Mouse (Mus musculus): ENCODE measurements at regions not wholly inside any gene's neighbourhood (a gene's known extent, or its start where the extent isn't known, plus 50 kb on each side); places are given as distances from the start of the nearest gene placed in this dataset.

DNA sequence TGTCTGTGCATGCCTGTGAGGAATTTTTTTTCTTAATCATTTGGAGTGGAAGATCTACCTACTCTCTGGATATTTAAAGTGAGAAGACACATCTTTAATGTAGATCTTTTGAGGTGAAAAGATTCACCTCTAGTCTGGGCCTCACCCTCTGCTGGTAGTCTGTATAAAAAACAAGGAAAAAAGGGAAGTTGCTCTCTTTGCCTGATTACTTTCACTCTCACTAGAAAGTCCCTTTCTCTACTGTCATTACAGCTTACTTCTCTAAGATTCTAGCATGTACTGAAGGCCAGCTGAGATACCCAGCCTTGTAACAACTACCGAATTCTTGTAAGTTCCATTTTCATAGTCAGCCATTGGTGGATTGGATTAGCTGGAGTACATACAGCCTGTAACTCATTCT is 3791.9 kb downstream of the 9330182O14Rik start:
- TF ChIP-seq CTCF (IDR thresholded peaks at IDR 0.05; ENCODE audit: control insufficient read depth, insufficient read depth, insufficient replicate concordance, low read depth, low read length) (no peak), POLR2A (IDR thresholded peaks at IDR 0.05; ENCODE audit: control insufficient read depth, low read depth, low read length) (no peak)
- Histone ChIP-seq H3K27me3 (ENCODE audit: control insufficient read depth, insufficient read depth, low read length) (no peaks in the 10 kb centered on the region), H3K4me1 (ENCODE audit: control insufficient read depth, insufficient read depth, low read length) (no peaks in the 10 kb centered on the region), H3K36me3 (ENCODE audit: control insufficient read depth, insufficient read depth, low read length) (no peaks in the 10 kb centered on the region), H3K4me3 (ENCODE audit: control insufficient read depth, low read depth, low read length) (no peak overlapping the region), H3K27ac (ENCODE audit: control insufficient read depth, insufficient read depth, low read depth, low read length) (no peak overlapping the region)

DNA sequence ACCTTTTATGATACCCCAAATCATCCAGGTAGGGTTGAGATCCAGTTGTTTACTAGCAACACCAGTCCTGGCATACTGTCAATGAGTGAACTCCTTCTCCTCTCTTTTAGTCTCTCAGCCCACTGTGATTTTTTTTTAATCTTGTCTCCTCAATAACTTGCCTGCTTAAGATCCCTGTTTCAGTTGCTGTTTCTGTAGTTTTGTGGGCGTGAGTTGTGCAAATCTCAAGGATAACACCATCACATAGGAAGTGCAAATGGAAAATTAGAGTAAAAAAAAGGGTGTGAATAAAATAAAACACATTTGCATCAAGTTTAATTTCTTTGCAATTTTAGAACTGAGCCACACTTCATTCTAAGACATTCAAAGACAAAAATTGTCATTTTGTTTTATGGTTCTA is 3799.4 kb downstream of the 9330182O14Rik start:
- H3K36me3 ChIP-seq (ENCODE audit: control insufficient read depth, insufficient read depth, low read length) = no peaks in the 10 kb centered on the region
- no peaks in the 10 kb centered on the region for H3K27me3 ChIP-seq (ENCODE audit: control insufficient read depth, insufficient read depth, low read length)
- H3K27ac ChIP-seq (ENCODE audit: control insufficient read depth, insufficient read depth, low read depth, low read length) = no peak overlapping the region
- no peak overlapping the region for H3K4me3 ChIP-seq (ENCODE audit: control insufficient read depth, low read depth, low read length)
- H3K4me1 ChIP-seq (ENCODE audit: control insufficient read depth, insufficient read depth, low read length) = no peaks in the 10 kb centered on the region
- TF ChIP-seq CTCF (IDR thresholded peaks at IDR 0.05; ENCODE audit: control insufficient read depth, insufficient read depth, insufficient replicate concordance, low read depth, low read length) = no peak
- TF ChIP-seq POLR2A (IDR thresholded peaks at IDR 0.05; ENCODE audit: control insufficient read depth, low read depth, low read length) = no peak

DNA sequence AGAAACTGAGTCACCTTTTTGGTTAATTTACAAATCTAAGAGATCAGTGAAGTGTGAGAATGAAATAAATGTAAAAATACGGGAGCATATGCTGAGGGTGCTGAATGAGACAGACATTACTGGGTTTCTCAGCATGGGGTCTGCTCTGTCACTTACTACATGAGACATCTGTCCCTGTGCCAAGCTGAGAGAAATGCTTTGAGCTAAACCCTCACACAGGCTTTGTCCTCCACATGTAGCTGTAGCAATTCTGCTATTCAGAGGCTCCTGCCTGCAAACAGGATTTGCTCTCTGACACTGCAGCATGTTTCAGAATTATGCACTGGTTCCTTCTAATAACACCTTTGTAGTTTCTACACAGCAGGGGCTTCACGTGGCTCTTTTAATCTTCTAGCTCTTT is 3806.3 kb downstream of the 9330182O14Rik start:
- H3K36me3 ChIP-seq (ENCODE audit: control insufficient read depth, insufficient read depth, low read length) = no peaks in the 10 kb centered on the region
- no peaks in the 10 kb centered on the region for H3K4me1 ChIP-seq (ENCODE audit: control insufficient read depth, insufficient read depth, low read length)
- TF ChIP-seq POLR2A (IDR thresholded peaks at IDR 0.05; ENCODE audit: control insufficient read depth, low read depth, low read length) = no peak
- no peak for TF ChIP-seq CTCF (IDR thresholded peaks at IDR 0.05; ENCODE audit: control insufficient read depth, insufficient read depth, insufficient replicate concordance, low read depth, low read length)
- no peak overlapping the region for H3K4me3 ChIP-seq (ENCODE audit: control insufficient read depth, low read depth, low read length)
- H3K27ac ChIP-seq (ENCODE audit: control insufficient read depth, insufficient read depth, low read depth, low read length) = no peak overlapping the region
- H3K27me3 ChIP-seq (ENCODE audit: control insufficient read depth, insufficient read depth, low read length) = no peaks in the 10 kb centered on the region

DNA sequence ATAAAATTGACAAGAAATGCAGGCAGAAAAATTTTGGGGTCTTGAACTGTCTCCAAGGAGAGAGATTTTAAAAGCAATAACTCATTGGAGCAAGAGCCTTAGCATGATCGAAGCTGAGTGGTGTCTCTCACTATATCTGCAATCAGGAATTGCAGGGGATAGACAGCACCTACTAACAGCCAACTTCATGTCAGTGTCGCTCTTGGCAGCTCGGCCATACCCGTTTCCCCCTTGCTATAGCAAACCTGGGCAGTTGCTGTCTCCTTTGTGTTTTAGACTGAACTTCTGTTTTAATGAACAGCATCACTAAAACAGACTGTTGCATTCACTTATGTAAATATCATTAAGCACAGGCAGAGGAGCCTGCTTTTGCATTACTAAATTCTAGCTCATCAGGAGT is 3806.7 kb downstream of the 9330182O14Rik start:
- no peak overlapping the region for H3K4me3 ChIP-seq (ENCODE audit: control insufficient read depth, low read depth, low read length)
- no peak overlapping the region for H3K27ac ChIP-seq (ENCODE audit: control insufficient read depth, insufficient read depth, low read depth, low read length)
- H3K4me1 ChIP-seq (ENCODE audit: control insufficient read depth, insufficient read depth, low read length) = no peaks in the 10 kb centered on the region
- TF ChIP-seq POLR2A (IDR thresholded peaks at IDR 0.05; ENCODE audit: control insufficient read depth, low read depth, low read length) = no peak
- no peak for TF ChIP-seq CTCF (IDR thresholded peaks at IDR 0.05; ENCODE audit: control insufficient read depth, insufficient read depth, insufficient replicate concordance, low read depth, low read length)
- H3K27me3 ChIP-seq (ENCODE audit: control insufficient read depth, insufficient read depth, low read length) = no peaks in the 10 kb centered on the region
- no peaks in the 10 kb centered on the region for H3K36me3 ChIP-seq (ENCODE audit: control insufficient read depth, insufficient read depth, low read length)

DNA sequence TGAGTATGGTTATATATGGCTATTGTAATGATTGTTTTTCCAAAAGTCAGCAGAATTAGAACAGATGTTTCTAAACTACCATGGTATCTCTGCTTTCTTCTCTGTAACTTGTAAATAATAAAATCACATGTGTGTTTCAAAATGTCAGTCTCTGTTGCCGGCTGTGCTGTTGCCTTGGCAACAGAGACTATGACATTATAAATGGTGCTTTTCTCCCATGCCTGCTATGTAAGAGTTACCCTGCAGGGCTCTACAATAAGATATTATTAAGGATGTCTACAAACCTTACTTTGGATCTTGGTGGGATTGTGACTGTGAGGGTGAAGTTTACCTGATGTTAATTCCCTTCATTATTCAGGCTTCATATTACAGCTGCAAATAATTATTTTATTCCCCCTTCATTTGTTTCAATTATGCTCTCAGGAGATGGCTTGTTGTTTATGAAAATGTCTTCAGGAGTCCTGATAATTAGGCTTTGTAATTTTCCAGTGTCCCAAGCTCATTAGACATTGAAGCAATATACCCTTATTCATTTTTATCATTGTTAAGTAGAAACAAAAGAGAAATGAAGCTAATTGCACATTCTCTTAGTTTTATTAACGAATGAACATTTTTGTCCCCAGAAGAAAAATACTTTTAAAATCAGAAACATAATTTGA is 3808.0 kb downstream of the 9330182O14Rik start:
- Histone ChIP-seq H3K36me3 (ENCODE audit: control insufficient read depth, insufficient read depth, low read length) (no peaks in the 10 kb centered on the region), H3K27ac (ENCODE audit: control insufficient read depth, insufficient read depth, low read depth, low read length) (no peak overlapping the region), H3K4me1 (ENCODE audit: control insufficient read depth, insufficient read depth, low read length) (no peaks in the 10 kb centered on the region), H3K4me3 (ENCODE audit: control insufficient read depth, low read depth, low read length) (no peak overlapping the region), H3K27me3 (ENCODE audit: control insufficient read depth, insufficient read depth, low read length) (no peaks in the 10 kb centered on the region)
- TF ChIP-seq POLR2A (IDR thresholded peaks at IDR 0.05; ENCODE audit: control insufficient read depth, low read depth, low read length) = no peak
- no peak for TF ChIP-seq CTCF (IDR thresholded peaks at IDR 0.05; ENCODE audit: control insufficient read depth, insufficient read depth, insufficient replicate concordance, low read depth, low read length)

DNA sequence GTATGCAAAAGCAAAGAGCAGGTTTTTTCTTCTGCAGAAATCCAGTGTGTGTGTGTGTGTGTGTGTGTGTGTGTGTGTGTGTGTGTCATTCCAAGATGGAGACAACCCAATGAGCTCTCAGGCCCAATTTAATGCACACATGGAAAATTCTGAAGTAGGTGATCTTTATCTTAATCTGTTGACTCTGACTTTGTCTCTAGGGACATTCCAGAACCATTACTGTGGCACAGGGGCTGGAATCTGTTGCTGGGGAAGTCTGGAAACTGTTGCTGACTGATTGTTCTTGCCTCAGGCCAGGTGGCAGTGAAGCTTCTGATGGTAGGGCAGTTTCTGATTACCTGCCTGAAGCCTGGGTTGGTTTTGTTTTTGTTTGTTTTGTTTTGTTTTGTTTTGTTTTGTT is 3850.8 kb downstream of the 9330182O14Rik start:
- Histone ChIP-seq H3K27me3 (ENCODE audit: control insufficient read depth, insufficient read depth, low read length) (no peaks in the 10 kb centered on the region), H3K4me3 (ENCODE audit: control insufficient read depth, low read depth, low read length) (no peak overlapping the region), H3K27ac (ENCODE audit: control insufficient read depth, insufficient read depth, low read depth, low read length) (no peak overlapping the region), H3K36me3 (ENCODE audit: control insufficient read depth, insufficient read depth, low read length) (no peaks in the 10 kb centered on the region), H3K4me1 (ENCODE audit: control insufficient read depth, insufficient read depth, low read length) (no peaks in the 10 kb centered on the region)
- TF ChIP-seq CTCF (IDR thresholded peaks at IDR 0.05; ENCODE audit: control insufficient read depth, insufficient read depth, insufficient replicate concordance, low read depth, low read length) (no peak), POLR2A (IDR thresholded peaks at IDR 0.05; ENCODE audit: control insufficient read depth, low read depth, low read length) (no peak)

DNA sequence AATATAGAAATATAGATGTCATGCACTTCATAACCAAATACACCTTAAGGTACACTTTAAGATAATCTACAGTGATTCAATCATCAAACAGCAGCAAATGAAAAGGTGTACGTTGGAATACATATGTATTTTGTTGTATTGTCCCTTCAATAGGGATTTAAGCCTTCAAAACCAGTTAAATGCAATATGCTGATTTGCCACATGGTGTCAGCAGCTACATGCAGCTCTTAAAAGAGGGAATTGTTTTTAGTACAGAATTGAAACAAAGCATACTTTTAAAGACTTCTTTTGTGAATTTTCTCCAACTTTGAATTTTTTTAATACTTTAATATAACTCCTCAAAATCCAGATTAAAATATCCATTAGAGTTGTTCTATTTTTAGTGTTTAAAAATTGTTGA is 3857.1 kb downstream of the 9330182O14Rik start:
- Histone ChIP-seq H3K4me3 (ENCODE audit: control insufficient read depth, low read depth, low read length) (no peak overlapping the region), H3K4me1 (ENCODE audit: control insufficient read depth, insufficient read depth, low read length) (no peaks in the 10 kb centered on the region), H3K27me3 (ENCODE audit: control insufficient read depth, insufficient read depth, low read length) (no peaks in the 10 kb centered on the region), H3K27ac (ENCODE audit: control insufficient read depth, insufficient read depth, low read depth, low read length) (no peak overlapping the region), H3K36me3 (ENCODE audit: control insufficient read depth, insufficient read depth, low read length) (no peaks in the 10 kb centered on the region)
- TF ChIP-seq POLR2A (IDR thresholded peaks at IDR 0.05; ENCODE audit: control insufficient read depth, low read depth, low read length) (no peak), CTCF (IDR thresholded peaks at IDR 0.05; ENCODE audit: control insufficient read depth, insufficient read depth, insufficient replicate concordance, low read depth, low read length) (no peak)

DNA sequence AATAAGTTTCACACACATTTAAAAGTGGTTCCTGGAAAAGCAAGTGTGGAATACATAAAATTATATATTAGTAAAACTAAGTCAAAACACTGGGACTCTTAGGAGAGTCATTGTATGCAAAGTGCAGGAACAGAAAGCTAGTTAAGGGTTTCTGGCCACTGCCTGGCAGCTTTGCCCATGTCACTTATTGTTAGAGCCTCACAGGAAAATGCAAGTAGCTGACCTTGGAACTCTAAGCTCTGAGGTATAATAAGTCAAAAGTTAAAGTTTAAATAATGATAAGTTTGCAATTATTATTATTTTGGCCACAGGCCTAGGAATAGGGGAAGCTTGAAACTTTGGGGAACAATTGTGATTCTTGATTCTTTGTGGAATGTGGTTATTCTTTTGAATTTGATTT is 3858.8 kb downstream of the 9330182O14Rik start:
- H3K27me3 ChIP-seq (ENCODE audit: control insufficient read depth, insufficient read depth, low read length) = no peaks in the 10 kb centered on the region
- TF ChIP-seq CTCF (IDR thresholded peaks at IDR 0.05; ENCODE audit: control insufficient read depth, insufficient read depth, insufficient replicate concordance, low read depth, low read length) (no peak), POLR2A (IDR thresholded peaks at IDR 0.05; ENCODE audit: control insufficient read depth, low read depth, low read length) (no peak)
- no peaks in the 10 kb centered on the region for H3K4me1 ChIP-seq (ENCODE audit: control insufficient read depth, insufficient read depth, low read length)
- no peak overlapping the region for H3K4me3 ChIP-seq (ENCODE audit: control insufficient read depth, low read depth, low read length)
- no peaks in the 10 kb centered on the region for H3K36me3 ChIP-seq (ENCODE audit: control insufficient read depth, insufficient read depth, low read length)
- H3K27ac ChIP-seq (ENCODE audit: control insufficient read depth, insufficient read depth, low read depth, low read length) = no peak overlapping the region

Measured in testis, adult 2 months (tissue).